Mouse (Mus musculus): Measurements from ENCODE around the gene Ogdh.

GRCm38 (mm10) chr11:6259413-6259812 lies 32.0 kb upstream of the Ogdh start:
- TF ChIP-seq GATA1 (IDR thresholded peaks at IDR 0.05; ENCODE audit: low read length) (no peak), TAL1 (IDR thresholded peaks at IDR 0.05; ENCODE audit: low read length) (no peak)
